Comparison of ENCODE assay signal across 9 mouse cellular contexts in genomic region chr2:43673619-43674018, GRCm38 (mm10).
DNase-seq lines count a peak whose midpoint lies in the region; ATAC-seq lines count a peak whose summit lies in the region.
"Had no signal": no experiment of that assay in that cellular context is flagged by ENCODE, and none has a peak within 500 bp of the region (broad histone marks: within the 10 kb centered on the region; RNA-seq: fewer than 3 reads in every experiment).

No protein-coding gene starts in this region.

- no peaks in the 10 kb centered on the region for H3K27me3 ChIP-seq in splenic B cell, adult 2 months (ENCODE audit: control insufficient read depth, insufficient read depth, low read length, poor library complexity, severe bottlenecking)
- H3K27me3 ChIP-seq: embryonic facial prominence, embryonic 12.5 days had no signal

- peak; percentile 14 for DNase-seq in 3134 (ENCODE audit: extremely low read depth, insufficient read length, low spot score)
- DNase-seq in cerebellum, postnatal 4 days (ENCODE audit: low spot score in 2 of 2): peak; percentile 41 to 66
- DNase-seq in gastrocnemius, adult 8-10 months (ENCODE audit: low spot score in 2 of 2): peak; percentile 6 to 11
- peak; percentile 76 for DNase-seq in kidney, adult 9 months
- peak; percentile 51 for DNase-seq in liver
- peak; percentile 58 to 70 for DNase-seq in natural killer cell, adult 2 months (ENCODE audit: low spot score in 2 of 2)
- DNase-seq in splenic B cell, adult 2 months (ENCODE audit: low read depth, low spot score): peak; percentile 86

- ATAC-seq in activated CD4-positive, CD25-positive, alpha-beta regulatory T cell, adult 4 months: peak; percentile 100

- peaks cover 5% of the 10 kb centered on the region; the same call in 1 of the 2 replicates for H3K36me3 ChIP-seq in splenic B cell, adult 2 months (ENCODE audit: control insufficient read depth, insufficient read depth, low read length, poor library complexity, severe bottlenecking)
- H3K36me3 ChIP-seq: embryonic facial prominence, embryonic 12.5 days had no signal

Comparison
In these comparisons a context has a peak if more than half of its experiments do, and no peak if none do; other contexts are left out.
1. Peak in every context shown above with its lines: DNase-seq and ATAC-seq.
2. DNase-seq: peak in every context shown above with its lines; median percentile 86 in splenic B cell, adult 2 months; 76 in kidney, adult 9 months; 64 in natural killer cell, adult 2 months; 54 in cerebellum, postnatal 4 days; 51 in liver; 14 in 3134; 8 in gastrocnemius, adult 8-10 months.